Mouse (Mus musculus) kidney, postnatal 4 days (tissue): ENCODE data around the gene Efcab8.

Experiments used
- DNase-seq, 2 experiments: peaks; one replicate each; pipeline ENCODE4 v3.0.0; 2021; ENCODE audit warnings: mixed read lengths in 2 of 2

The Efcab8 gene

DNA sequence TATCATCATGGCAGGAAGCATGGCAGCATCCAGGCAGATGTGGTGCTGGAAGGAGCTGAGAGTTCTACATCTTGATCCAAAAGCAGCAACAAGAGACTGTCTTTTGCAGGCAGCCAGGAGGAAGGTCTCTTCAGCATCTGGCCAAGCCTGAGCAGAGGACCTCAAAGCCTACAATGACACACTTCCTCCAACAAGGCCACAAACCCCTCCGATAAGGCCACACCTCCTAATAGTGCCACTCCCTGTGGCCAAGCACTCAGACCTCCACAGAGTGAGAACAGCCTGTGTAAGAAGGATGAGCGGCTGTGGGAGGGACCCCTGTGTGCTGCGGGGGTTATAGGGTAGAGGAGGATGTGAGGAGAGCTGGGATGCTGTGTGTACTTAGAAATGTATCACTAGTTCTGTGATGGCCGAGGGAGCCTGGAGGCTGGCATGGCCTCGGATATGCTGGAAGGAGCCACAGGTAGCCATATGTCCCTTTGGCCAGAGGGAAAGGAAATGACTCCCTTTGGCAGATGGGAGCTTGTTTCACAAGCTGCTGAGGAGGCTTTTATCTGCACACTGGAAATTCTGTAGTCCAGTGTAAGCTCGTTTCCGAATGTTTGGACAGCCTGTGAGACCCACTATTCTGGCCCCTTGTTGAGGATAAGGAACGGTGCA lies 47.6 kb downstream of the Efcab8 start:
- no peak for DNase-seq

DNA sequence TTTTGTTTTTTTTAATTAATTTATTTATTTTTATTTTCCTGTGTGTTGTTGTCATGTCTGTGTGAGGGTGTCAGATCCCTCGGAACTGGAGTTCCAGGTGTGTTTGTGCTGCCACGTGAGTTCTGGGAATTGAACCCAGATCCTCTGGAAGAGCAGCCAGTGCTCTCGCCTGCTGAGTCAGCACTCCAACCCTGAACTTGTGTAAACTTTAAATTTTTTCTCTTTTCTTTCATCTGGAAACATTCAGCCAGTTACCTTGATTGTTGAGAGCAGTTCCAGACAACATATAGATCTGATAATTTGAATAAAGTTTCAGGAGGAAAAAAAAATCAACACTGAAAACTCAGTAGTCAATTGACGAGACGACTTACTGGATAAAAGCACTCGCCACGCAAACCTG lies 49.0 kb downstream of the Efcab8 start:
- DNase-seq, result no peak

DNA sequence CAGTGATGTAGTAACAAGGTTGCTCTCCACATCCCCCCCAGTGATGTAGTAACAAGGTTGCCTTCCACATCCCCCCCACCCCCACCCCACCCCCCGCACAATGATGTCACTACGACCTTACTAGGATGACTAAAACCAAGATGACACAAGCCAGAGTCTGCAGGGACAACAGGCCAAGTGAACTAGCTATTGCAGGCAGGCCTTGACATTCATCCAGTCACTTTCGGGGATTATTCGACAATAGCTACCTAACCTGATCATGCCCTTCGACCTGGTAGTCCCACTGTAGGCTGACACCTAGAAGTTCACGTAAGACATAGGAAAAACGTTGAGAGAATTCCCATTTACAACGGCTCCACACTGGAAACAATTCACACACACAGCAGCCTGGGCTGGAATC lies 53.6 kb downstream of the Efcab8 start:
- DNase-seq, result no peak

DNA sequence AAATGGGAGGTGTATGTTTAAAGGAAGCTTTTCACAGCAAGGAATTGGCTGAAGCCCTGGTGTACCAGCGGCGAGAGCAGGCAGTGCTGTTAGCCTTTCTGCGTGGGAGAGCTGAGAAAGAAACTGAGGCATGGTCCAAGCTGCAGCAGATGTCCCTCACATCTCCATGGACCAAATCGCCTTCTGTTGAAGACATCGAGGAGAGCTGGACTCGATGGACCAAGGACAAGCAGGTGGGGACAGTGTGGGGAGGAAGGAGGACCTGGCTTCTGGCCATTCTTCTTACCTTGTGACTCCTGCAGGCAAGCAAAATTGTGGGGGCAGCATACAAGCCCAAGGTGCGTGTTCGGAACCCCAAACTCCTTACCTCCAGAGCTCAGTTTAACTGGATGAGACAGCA lies 63.1 kb downstream of the Efcab8 start:
- no peak for DNase-seq

DNA sequence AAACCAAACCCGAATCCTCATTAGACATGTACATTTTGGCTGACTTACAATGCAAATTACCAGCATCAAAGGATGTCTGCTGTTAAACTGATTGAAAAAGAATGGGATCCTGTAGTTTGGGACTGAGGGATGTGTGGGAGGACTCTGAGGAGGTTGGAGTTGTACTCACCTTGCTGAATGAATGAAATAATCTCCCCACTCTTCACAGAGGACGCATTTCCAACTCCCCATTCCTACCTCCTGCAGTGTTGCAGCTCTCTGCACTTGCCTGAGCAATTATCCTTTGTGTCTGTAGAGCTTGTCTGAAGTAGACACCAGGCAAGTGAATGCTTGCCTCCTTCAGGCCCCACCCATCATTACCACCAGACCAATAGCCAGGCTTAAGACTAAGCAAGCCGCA lies 68.7 kb downstream of the Efcab8 start:
- DNase-seq, result no peak

DNA sequence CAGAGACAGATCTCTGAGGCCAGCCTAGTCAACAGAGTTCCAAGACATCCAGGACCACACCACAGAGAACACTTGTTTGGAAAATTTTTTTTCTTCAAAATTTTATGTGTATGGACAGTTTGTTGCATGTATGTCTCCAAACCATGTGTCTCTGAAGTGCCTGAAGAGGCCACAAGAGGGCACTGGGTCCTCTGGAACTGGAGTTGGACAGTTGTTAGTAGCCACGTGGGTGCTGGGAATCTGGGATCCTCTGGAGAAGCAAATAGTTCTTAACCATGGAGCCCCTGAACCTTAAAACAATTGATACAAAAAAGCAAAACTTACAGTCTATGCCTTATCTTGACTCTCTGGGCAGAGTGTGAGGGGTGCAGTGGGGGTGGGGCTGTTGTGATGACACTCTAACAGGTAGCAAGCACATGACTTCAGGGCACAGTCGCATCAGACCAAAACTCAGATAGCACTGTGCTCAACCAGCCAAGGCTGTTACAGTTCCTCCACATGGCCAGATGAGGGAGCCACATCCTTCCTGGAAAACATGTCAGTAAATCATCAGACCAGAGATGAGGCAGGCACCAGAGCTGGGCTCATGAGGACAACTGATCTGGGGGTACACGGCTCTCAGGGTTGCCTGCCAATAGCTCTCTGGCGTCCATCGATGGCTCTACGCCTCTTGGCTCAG lies 70.8 kb downstream of the Efcab8 start:
- DNase-seq, result peak; percentile 5 to 17

DNA sequence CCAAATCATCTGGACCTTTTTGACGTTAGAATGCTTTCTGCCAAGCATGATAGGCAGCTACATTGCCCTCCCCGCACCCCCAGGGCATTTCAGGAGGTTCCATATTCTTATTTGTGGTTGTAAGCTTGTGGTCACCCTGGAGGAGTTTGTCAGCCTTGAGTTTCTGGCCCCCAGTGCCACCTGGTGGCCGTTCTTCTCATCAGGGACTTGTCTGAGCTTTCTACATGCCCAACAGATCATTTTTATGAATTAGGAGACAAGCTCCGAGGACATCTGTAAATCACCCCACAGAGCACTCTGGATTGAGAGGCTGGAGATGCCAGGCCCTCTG lies 71.3 kb downstream of the Efcab8 start:
- peak; percentile 79 to 82 for DNase-seq

DNA sequence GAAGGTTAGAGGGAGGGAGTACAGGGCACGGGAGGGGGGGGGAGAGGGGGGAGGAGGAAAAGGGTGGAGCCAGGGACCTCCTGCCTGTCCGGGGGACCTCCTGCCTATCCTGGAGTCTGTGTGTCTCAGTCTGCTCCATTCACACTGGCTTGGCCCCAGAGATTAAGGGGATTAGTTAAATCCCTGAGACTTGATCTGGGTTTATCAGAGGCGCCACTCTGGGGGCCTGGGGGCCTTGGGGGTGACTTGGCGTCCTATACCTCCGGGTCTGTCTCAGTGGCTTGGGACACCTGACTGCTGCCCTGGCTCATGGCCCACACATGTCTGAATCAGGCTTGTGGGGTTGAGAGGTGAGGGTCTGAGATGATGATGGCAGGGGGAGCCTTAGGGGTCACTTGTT lies 73.8 kb downstream of the Efcab8 start:
- DNase-seq, result no peak

DNA sequence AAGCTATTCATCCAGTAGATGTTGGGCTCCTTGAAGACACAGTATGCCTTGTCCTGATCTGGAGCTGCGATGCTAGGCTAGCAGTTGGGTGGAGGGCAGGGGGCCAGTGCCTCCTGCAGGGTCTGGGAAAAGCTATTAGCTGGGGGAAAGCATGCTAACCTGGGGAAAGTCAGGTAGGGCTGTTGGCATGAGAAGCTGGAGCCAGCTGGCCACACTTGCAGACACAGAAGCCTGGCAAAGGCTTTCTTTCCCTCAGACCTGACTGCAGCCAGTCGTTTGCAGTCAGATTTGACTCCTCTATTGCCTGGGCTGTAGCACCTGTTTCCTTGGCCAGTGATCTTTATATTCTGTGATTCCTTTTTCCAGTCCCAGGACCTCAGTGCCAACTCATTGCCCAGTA lies 79.8 kb downstream of the Efcab8 start:
- no peak for DNase-seq

DNA sequence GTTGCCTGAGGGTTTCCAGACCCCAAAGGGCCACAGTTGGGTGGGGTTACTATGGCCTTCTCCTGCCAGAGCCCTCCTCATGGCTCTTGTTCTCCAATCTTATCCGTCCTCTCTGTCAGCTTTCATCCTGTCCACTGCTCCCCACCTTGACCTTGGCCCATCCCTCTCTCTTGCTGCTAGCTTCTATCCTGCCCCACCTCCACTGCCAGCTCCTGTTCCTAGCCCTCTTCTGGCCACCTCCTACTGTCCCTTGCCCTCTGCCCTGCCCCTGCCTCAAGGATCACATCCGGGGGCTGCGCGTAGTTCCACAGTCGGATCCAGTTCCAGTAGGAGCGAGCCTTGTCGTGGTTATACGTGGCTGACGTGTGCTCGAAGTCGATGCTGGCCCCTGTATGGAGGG lies 80.6 kb downstream of the Efcab8 start:
- DNase-seq, result no peak

DNA sequence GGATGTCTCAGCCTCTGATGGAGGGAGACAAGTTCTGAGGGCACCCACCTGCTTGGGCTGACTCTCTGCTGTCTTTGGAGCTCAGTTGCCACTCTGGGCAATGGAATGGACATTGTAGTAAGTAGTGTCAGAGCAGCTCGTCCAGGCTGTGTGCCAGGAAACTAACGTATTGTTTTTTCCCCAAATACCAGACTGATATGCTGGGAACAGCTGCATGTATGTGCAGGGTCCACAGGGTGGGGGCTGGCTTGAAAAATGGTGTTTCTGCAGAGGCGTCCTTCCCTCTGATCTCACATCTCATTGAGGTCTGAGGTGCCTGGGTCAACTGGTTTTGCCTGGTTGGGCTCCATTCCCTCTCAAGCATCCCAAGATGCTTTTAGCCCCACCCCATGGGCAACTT lies 81.0 kb downstream of the Efcab8 start:
- DNase-seq, result no peak

DNA sequence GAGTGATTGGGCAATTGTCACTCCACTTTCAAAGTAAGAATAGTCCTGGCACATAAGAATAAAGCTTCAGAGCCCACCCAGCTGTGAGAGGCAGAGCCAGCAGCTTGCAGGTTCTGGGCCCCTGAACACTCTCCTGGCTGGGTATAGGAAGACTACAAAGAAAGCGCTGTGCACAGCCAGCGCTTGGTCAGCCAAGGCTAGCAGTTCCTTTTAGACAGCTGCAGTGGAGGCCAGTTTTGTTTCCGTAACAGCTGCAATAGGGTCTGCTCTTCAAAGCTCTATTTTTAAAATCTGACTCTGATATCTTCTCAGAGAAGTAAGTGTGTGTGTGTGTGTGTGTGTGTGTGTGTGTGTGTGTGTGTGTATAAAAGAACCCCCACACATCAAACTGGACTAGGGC lies 82.2 kb downstream of the Efcab8 start:
- no peak for DNase-seq

DNA sequence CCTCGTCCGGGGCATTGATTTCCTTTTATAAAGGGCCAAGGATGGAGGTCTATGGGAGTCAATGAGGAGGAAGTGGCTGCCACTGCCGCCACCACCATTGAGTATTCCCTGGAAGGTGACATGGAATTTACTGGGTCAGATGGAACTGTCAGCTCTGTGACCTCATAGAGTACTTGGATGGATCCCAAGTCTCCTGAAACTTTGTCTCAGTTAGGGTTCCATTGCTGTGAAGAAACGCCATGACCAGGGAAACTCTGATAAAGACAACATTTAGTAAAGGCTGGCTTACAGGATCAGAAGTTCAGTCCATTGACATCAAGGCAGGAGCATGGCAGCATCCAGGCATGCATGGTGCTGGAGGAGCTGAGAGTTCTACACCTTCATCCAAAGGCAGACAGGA lies 91.3 kb downstream of the Efcab8 start, which contains the start of gene Sun5:
TSS of gene Sun5 (minus strand) at position 101 of the 400 bp plus-strand sequence.
- DNase-seq, result no peak

DNA sequence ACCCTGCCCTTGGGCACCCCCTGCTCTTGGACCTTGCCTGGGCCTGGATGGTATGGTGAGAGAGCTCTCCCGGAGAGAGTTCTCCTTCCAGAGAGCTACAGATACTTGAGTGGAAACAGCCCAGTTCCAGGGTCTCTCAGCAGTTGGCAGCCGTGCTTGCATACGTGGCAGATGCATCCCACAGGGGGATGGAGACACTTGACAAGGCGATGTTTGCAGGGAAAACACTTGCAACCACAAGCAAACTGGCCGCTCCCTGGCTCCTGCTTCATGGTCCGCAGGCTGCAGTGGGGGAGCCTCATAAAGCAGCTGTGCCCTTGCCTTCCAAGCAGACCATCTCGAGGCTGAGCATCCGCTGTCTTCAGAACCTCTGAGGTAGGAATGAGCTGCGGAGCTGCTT lies 95.0 kb downstream of the Efcab8 start, which contains the start of gene Bpifb2:
TSS of gene Bpifb2 (plus strand) at position 301 of the 400 bp plus-strand sequence.
- DNase-seq, result no peak
